Mouse (Mus musculus) G1E (cell line): ENCODE measurements around the gene Erbb2.

Experiments
- CTCF ChIP-seq: IDR thresholded peaks from 2 replicates; pipeline ENCODE4 v1.5.1; 2012; ENCODE audit warnings: low read depth, low read length, inconsistent platforms, mixed read lengths
- GATA1 ChIP-seq: IDR thresholded peaks from 2 replicates; pipeline ENCODE4 v1.6.1; 2012; ENCODE audit warnings: borderline replicate concordance, low read length, inconsistent platforms, mixed read lengths
- GATA2 ChIP-seq: IDR thresholded peaks from 2 replicates; pipeline ENCODE4 v1.6.1; 2012; ENCODE audit warnings: low read depth, low read length, inconsistent platforms, borderline replicate concordance
- POLR2AphosphoS5 ChIP-seq: IDR thresholded peaks from 2 replicates; pipeline ENCODE4 v1.6.1; 2012; ENCODE audit warnings: low read depth, low read length, inconsistent platforms; ENCODE audit not compliant: insufficient replicate concordance
- TAL1 ChIP-seq: conservative IDR thresholded peaks from 2 replicates; pipeline ENCODE4 v1.6.1; 2012; ENCODE audit warnings: low read depth, low read length, inconsistent platforms, mixed read lengths

DNA sequence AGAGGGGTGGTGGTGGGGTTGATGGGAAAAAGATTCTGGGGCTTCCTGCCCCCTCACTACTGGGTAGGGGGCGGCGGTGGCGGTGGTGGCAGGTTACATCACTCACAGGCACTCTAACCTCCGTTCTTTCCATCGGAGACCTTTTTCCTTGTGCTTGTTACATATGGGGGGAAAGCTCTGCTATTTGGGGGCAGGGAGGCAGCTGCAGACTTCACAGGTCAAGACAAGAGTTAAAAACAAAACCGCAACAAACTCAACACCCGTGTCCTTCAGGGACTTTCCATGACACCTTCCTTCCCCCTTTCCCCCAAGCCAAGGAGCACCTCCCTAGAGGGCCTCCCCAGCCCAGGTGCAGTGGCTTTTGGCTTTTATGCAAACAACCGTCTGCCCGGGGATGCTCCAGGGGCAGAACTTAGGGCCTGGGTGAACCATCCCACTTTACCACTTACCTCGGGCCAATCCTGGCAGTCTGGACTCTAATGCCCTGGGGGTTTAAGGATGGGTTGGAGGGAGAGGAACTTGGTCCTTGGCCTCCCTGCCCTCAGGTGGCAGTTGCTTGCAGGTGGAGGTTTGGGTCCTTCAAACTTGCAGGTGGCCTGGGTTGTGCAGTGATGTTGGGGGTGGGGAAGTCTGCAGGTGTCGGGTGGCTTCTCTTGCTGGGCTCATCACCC is 46.9 kb downstream of the Erbb2 start:
- TF ChIP-seq TAL1: no peak
- TF ChIP-seq POLR2AphosphoS5: no peak
- TF ChIP-seq CTCF: no peak
- TF ChIP-seq GATA2: no peak
- no peak for TF ChIP-seq GATA1
